Mouse (Mus musculus) layer of hippocampus, postnatal 10 days (tissue): ENCODE data around the gene Mgat4a. TPM values are rescaled to one million over a fixed set of nuclear protein-coding genes. Genes with fewer than 3 reads are reported as not detected.

Source experiments
- DNase-seq, 2 experiments: peaks; one replicate each; pipeline ENCODE4 v3.0.0; 2021; ENCODE audit warnings: low spot score in 2 of 2
- total RNA-seq, 2 experiments: library from RNA; stranded (reverse); gene quantifications; 2 replicates each; pipeline ENCODE4 v1.2.3; 2021

The Mgat4a gene
- total RNA-seq, 2 experiments from 2014 or later: 23.9 to 26.6 TPM

GRCm38 (mm10) chr1:37495698-37496321 lies 45.0 kb downstream of the Mgat4a start:
- no peak for DNase-seq

- no peak for DNase-seq
Measured at GRCm38 (mm10) chr1:37495104-37495503, 45.7 kb downstream of the Mgat4a start.

GRCm38 (mm10) chr1:37491672-37492071 lies 49.1 kb downstream of the Mgat4a start:
- DNase-seq: no peak

- DNase-seq: no peak
Measured at GRCm38 (mm10) chr1:37490691-37491212, 50.1 kb downstream of the Mgat4a start.

- DNase-seq: no peak
Measured at GRCm38 (mm10) chr1:37488531-37488930, 52.3 kb downstream of the Mgat4a start.

- no peak for DNase-seq
Measured at GRCm38 (mm10) chr1:37486994-37487393, 53.8 kb downstream of the Mgat4a start.

- no peak for DNase-seq
Measured at GRCm38 (mm10) chr1:37486439-37486838, 54.4 kb downstream of the Mgat4a start.

GRCm38 (mm10) chr1:37484612-37485011 lies 56.2 kb downstream of the Mgat4a start:
- DNase-seq: no peak

- no peak for DNase-seq
Measured at GRCm38 (mm10) chr1:37481331-37481730, 59.5 kb downstream of the Mgat4a start.

GRCm38 (mm10) chr1:37480731-37481130 lies 60.1 kb downstream of the Mgat4a start:
- no peak for DNase-seq

- DNase-seq: no peak
Measured at GRCm38 (mm10) chr1:37479759-37480158, 61.1 kb downstream of the Mgat4a start.

- DNase-seq: peak; percentile 24 to 35
Measured at GRCm38 (mm10) chr1:37479074-37479473, 61.7 kb downstream of the Mgat4a start.

GRCm38 (mm10) chr1:37478416-37478815 lies 62.4 kb downstream of the Mgat4a start:
- DNase-seq: no peak

- DNase-seq: no peak
Measured at GRCm38 (mm10) chr1:37477928-37478327, 62.9 kb downstream of the Mgat4a start.

- DNase-seq: no peak
Measured at GRCm38 (mm10) chr1:37477250-37477649, 63.6 kb downstream of the Mgat4a start.

- DNase-seq: no peak
Measured at GRCm38 (mm10) chr1:37475312-37475711, 65.5 kb downstream of the Mgat4a start.

GRCm38 (mm10) chr1:37474634-37475190 lies 66.1 kb downstream of the Mgat4a start:
- no peak for DNase-seq

- DNase-seq: no peak
Measured at GRCm38 (mm10) chr1:37474046-37474445, 66.8 kb downstream of the Mgat4a start.

- no peak for DNase-seq
Measured at GRCm38 (mm10) chr1:37473251-37473650, 67.6 kb downstream of the Mgat4a start.

GRCm38 (mm10) chr1:37471179-37472148 lies 69.4 kb downstream of the Mgat4a start:
- no peak for DNase-seq

- DNase-seq: no peak
Measured at GRCm38 (mm10) chr1:37469007-37469406, 71.8 kb downstream of the Mgat4a start.

- no peak for DNase-seq
Measured at GRCm38 (mm10) chr1:37467806-37468205, 73.0 kb downstream of the Mgat4a start.
